In the genomic region with DNA sequence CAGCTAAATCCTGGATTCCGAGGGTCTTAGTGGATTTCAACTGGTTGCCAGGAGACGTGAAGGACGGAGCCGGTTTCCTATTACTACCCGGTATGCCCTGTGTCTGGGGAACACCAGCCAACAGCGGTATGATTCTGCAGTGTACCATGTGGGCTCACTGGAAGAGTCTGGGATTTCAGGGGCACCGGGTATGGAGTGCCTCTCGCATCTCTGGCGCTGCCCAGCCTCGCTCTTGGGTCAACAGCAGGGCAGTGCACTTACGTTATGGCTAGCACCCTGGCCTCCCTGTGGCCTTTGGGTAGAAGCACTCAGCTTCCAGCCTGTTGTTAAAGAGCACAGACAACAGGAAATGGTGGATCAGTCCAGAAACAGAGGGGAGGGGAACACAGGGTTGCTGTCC, we compare ENCODE assay signal across 9 mouse cellular contexts. TPM values are rescaled to one million over a fixed set of nuclear protein-coding genes. Genes with fewer than 3 reads are reported as not detected.
DNase-seq lines count a peak whose midpoint lies in the region; ATAC-seq and TF ChIP-seq lines count a peak whose summit lies in the region.
"Had no signal": no experiment of that assay in that cellular context is flagged by ENCODE, and none has a peak within 500 bp of the region (broad histone marks: within the 10 kb centered on the region; RNA-seq: fewer than 3 reads in every experiment).

No protein-coding gene starts in this region.

- TF ChIP-seq EP300 in heart, postnatal 0 days (IDR thresholded peaks at IDR 0.05; ENCODE audit: low read depth) = no peak

- H3K36me3 ChIP-seq in heart, embryonic 13.5 days = no peaks in the 10 kb centered on the region
- no peaks in the 10 kb centered on the region for H3K36me3 ChIP-seq in heart, postnatal 0 days (replicated peaks; ENCODE audit: control insufficient read depth, insufficient read depth, low read length)
- H3K36me3 ChIP-seq in limb, embryonic 14.5 days (ENCODE audit: control insufficient read depth, insufficient read depth, low read length) = no peaks in the 10 kb centered on the region
- H3K36me3 ChIP-seq in neural tube, embryonic 12.5 days = no peaks in the 10 kb centered on the region

- TF ChIP-seq POLR2A in limb, embryonic 14.5 days (IDR thresholded peaks at IDR 0.05; ENCODE audit: borderline replicate concordance, extremely low read depth, insufficient read depth, insufficient read length) = no peak

- no peaks in the 10 kb centered on the region for H3K9me3 ChIP-seq in heart, embryonic 13.5 days
- H3K9me3 ChIP-seq in heart, postnatal 0 days (replicated peaks; ENCODE audit: control insufficient read depth, low read length) = no peaks in the 10 kb centered on the region
- H3K9me3 ChIP-seq in limb, embryonic 14.5 days (ENCODE audit: control insufficient read depth, low read length) = no peaks in the 10 kb centered on the region
- H3K9me3 ChIP-seq in neural tube, embryonic 12.5 days = no peaks in the 10 kb centered on the region

- TF ChIP-seq CTCF in heart, postnatal 0 days (IDR thresholded peaks at IDR 0.05; ENCODE audit: low read depth) = no peak

- H3K27ac ChIP-seq in heart, embryonic 13.5 days (replicated peaks) = no peak overlapping the region
- no peak overlapping the region for H3K27ac ChIP-seq in heart, postnatal 0 days (ENCODE audit: low read depth)
- no peak overlapping the region for H3K27ac ChIP-seq in limb, embryonic 14.5 days (replicated peaks; ENCODE audit: low read depth, low read length)
- H3K27ac ChIP-seq in neural tube, embryonic 12.5 days = no peak overlapping the region

- peaks cover 5% of the 10 kb centered on the region; the same call in 1 of the 2 replicates for H3K27me3 ChIP-seq in heart, embryonic 13.5 days (replicated peaks)
- peaks cover 28% of the 10 kb centered on the region for H3K27me3 ChIP-seq in heart, postnatal 0 days (ENCODE audit: control insufficient read depth, insufficient read depth, low read length)
- peaks cover 41% of the 10 kb centered on the region for H3K27me3 ChIP-seq in limb, embryonic 14.5 days (ENCODE audit: control insufficient read depth, insufficient read depth, low read length)
- H3K27me3 ChIP-seq in neural tube, embryonic 12.5 days (replicated peaks) = peaks cover 45% of the 10 kb centered on the region
- H3K27me3 ChIP-seq: CH12.LX had no signal

- no peak for ATAC-seq in heart, embryonic 13.5 days (ENCODE audit: extremely low read depth, insufficient number of reproducible peaks, low FRiP score, low TSS enrichment)
- no peak for ATAC-seq in heart, postnatal 0 days (ENCODE audit: insufficient read depth, low read depth)
- ATAC-seq in limb, embryonic 14.5 days (ENCODE audit: low FRiP score, low read depth) = no peak
- no peak for ATAC-seq in neural tube, embryonic 12.5 days (ENCODE audit: low FRiP score, low read depth)

- peak overlapping the region; percentile 97 for H3K4me2 ChIP-seq in heart, embryonic 13.5 days
- peak overlapping the region; percentile 40; the same call in 1 of the 2 replicates for H3K4me2 ChIP-seq in heart, postnatal 0 days (ENCODE audit: low read depth, low read length)
- H3K4me2 ChIP-seq in limb, embryonic 14.5 days (replicated peaks; ENCODE audit: low read depth, low read length, severe bottlenecking) = peak overlapping the region; percentile 32; the same call in 1 of the 2 replicates
- peak overlapping the region; percentile 43 for H3K4me2 ChIP-seq in neural tube, embryonic 12.5 days (replicated peaks)

- H3K4me3 ChIP-seq in heart, embryonic 13.5 days = peak overlapping the region; percentile 28
- H3K4me3 ChIP-seq in heart, postnatal 0 days (ENCODE audit: low read depth, low read length) = no peak overlapping the region
- peak overlapping the region; percentile 17 for H3K4me3 ChIP-seq in limb, embryonic 14.5 days (replicated peaks; ENCODE audit: low read length)
- no peak overlapping the region for H3K4me3 ChIP-seq in neural tube, embryonic 12.5 days

- H3K9ac ChIP-seq in heart, embryonic 13.5 days = 0 out of 2 replicates have a peak overlapping the region, but pooled peaks have one; percentile 25
- H3K9ac ChIP-seq in heart, postnatal 0 days (replicated peaks; ENCODE audit: low read depth, low read length) = no peak overlapping the region
- no peak overlapping the region for H3K9ac ChIP-seq in limb, embryonic 14.5 days (ENCODE audit: low read depth, low read length, severe bottlenecking)
- H3K9ac ChIP-seq in neural tube, embryonic 12.5 days = no peak overlapping the region

- DNase-seq in heart, postnatal 4 days = no peak
- DNase-seq in heart, postnatal 0 days (ENCODE audit: low spot score) = no peak
- DNase-seq in limb, embryonic 14.5 days (ENCODE audit: low spot score) = peak; percentile 15
- no peak for DNase-seq in left cerebral cortex, adult 11 months (ENCODE audit: low spot score)
- no peak for DNase-seq in Muller cell, postnatal 12 days (ENCODE audit: inconsistent ontology term)
- no peak for DNase-seq in layer of hippocampus, adult 9-10 months (ENCODE audit: low spot score)

- WGBS in heart, embryonic 13.5 days = 10% methylated on average over 11 of the region's 11 CpGs
- 25% methylated on average over 11 of the region's 11 CpGs for WGBS in heart, postnatal 0 days
- WGBS in limb, embryonic 14.5 days = 14% methylated on average over 11 of the region's 11 CpGs
- WGBS in neural tube, embryonic 12.5 days = 13% methylated on average over 11 of the region's 11 CpGs

- H3K4me1 ChIP-seq in heart, embryonic 13.5 days = peaks cover 26% of the 10 kb centered on the region
- peaks cover 17% of the 10 kb centered on the region for H3K4me1 ChIP-seq in heart, postnatal 0 days (ENCODE audit: control insufficient read depth, insufficient read depth)
- peaks cover 18% of the 10 kb centered on the region for H3K4me1 ChIP-seq in limb, embryonic 14.5 days (ENCODE audit: control insufficient read depth, insufficient read depth, low read length)
- peaks cover 36% of the 10 kb centered on the region for H3K4me1 ChIP-seq in neural tube, embryonic 12.5 days

RNA-seq across cellular contexts. Expression of a gene that starts 1.1 kb away (rescaled TPM):
- polyA plus RNA-seq in heart, embryonic 13.5 days (2015; fragmentation: Nextera tagmentation; extraction: Ambion mirVana) = 9.1 and 9.9 TPM in 2 replicates
- total RNA-seq in heart, postnatal 4 days (2021) = 10 to 100 TPM; 39.6 to 45.7 TPM
- total RNA-seq in heart, postnatal 0 days (2014; rRNA removed; ENCODE audit: low replicate concordance) = 38.8 and 48.0 TPM in 2 replicates
- polyA plus RNA-seq in heart, postnatal 0 days (2015; fragmentation: Nextera tagmentation; extraction: Ambion mirVana) = 5.3 and 6.3 TPM in 2 replicates
- 10.4 and 10.9 TPM in 2 replicates for polyA plus RNA-seq in limb, embryonic 14.5 days (2012; rRNA removed)
- polyA plus RNA-seq in limb, embryonic 14.5 days (2014; fragmentation: Nextera tagmentation; extraction: Ambion mirVana) = 6.3 and 6.9 TPM in 2 replicates
- 6.1 and 6.3 TPM in 2 replicates for polyA plus RNA-seq in neural tube, embryonic 12.5 days (2016; fragmentation: Nextera tagmentation; extraction: Ambion mirVana)
- total RNA-seq: CH12.LX had no signal

Comparison
In these comparisons a context has a peak if more than half of its experiments do, and no peak if none do; other contexts are left out.
1. H3K4me3 ChIP-seq: peak in heart, embryonic 13.5 days (single experiment) and limb, embryonic 14.5 days (single experiment); none in heart, postnatal 0 days (single experiment) and neural tube, embryonic 12.5 days (single experiment).
2. H3K4me2 ChIP-seq: peak in every context shown above with its lines; median percentile 97 in heart, embryonic 13.5 days; 43 in neural tube, embryonic 12.5 days; 40 in heart, postnatal 0 days; 32 in limb, embryonic 14.5 days.